Mouse (Mus musculus) heart, adult 2 months (tissue): ENCODE measurements around the gene Mylk3.

Source experiments
- CTCF ChIP-seq: fragments of 200-600 bp; IDR thresholded peaks from 2 replicates; pipeline ENCODE4 v1.8.1; 2022; ENCODE audit warnings: antibody characterized with exemption, mild to moderate bottlenecking, moderate library complexity
- POLR2A ChIP-seq: fragments of 200-500 bp; IDR thresholded peaks from 2 replicates; pipeline ENCODE4 v1.6.1; 2011; ENCODE audit warnings: mild to moderate bottlenecking, low read depth, low read length, control low read depth; ENCODE audit not compliant: insufficient read depth

DNA sequence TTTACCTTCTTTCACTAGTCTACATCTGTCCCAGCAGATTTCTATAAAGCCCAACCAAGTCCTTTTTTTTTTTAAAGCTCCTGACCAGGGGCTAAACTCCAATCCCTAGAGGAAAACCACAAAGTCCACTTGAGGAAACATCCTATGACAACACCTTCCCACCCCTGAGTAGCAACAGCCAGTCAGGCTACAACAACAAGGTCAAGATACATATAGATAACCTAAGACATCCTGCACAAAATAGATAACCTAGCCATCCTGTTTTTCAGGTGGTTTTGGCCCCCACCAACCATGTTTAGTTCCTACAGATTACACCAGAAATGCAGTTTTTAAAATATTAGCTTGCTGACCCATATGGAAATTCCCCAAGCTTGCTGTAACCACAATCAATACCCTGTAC lies 51.0 kb downstream of the Mylk3 start:
- no peak for TF ChIP-seq CTCF
- no peak for TF ChIP-seq POLR2A
